Mouse (Mus musculus): ENCODE results near the gene Enpp3.
A peak's percentile ranks its signal among the peaks of the same experiment; 100 is the strongest.

The Enpp3 gene

GRCm38 (mm10) chr10:24842676-24843075 lies at the start of gene Enpp3:
TSS of gene Enpp3 (minus strand) at chr10:24842823.
- no peak for TF ChIP-seq GATA4 (IDR thresholded peaks at IDR 0.05; ENCODE audit: insufficient replicate concordance, low read length)

DNA sequence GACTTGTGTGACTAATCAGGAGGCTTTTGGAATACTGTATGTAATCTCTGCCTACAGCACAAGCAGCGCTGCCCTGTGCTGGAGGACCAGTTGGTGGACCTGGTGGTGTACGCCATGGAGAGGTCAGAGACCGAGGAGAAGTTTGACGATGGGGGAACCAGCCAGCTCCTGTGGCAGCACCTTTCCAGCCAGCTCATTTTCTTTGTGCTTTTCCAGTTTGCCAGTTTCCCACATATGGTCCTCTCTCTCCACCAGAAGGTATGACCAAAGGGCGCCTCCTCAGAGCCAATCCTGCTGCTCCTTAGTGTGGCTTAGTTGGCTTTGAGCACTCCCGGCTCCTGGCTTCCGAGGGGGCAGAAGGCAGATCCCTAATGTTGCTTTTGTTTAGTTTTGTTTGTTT lies 45.7 kb upstream of the Enpp3 start:
- no peak for TF ChIP-seq GATA4 (IDR thresholded peaks at IDR 0.05; ENCODE audit: insufficient replicate concordance, low read length)

GRCm38 (mm10) chr10:24886008-24886407 lies 43.4 kb upstream of the Enpp3 start:
- no peak for TF ChIP-seq GATA4 (IDR thresholded peaks at IDR 0.05; ENCODE audit: insufficient replicate concordance, low read length)

DNA sequence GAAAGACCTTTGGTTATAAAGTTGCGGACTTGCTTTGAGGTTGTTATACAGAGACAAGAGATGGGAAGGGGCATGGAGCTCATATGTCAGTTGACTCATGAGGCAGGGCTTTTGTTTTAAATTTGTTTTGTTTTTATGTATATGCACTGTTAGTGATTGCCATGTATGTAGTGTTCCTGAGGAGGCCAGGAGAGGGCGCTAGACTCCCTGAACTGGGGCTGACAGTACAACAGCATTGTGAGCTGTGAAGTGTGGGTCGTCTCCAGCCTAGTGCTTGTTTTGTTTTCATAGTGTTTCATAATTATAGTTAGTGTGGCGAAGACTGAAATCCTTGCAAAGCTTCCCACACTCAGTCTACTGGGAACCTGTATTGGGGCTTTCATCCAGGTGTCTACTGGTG lies 31.0 kb upstream of the Enpp3 start:
- no peak for TF ChIP-seq GATA4 (IDR thresholded peaks at IDR 0.05; ENCODE audit: insufficient replicate concordance, low read length)

DNA sequence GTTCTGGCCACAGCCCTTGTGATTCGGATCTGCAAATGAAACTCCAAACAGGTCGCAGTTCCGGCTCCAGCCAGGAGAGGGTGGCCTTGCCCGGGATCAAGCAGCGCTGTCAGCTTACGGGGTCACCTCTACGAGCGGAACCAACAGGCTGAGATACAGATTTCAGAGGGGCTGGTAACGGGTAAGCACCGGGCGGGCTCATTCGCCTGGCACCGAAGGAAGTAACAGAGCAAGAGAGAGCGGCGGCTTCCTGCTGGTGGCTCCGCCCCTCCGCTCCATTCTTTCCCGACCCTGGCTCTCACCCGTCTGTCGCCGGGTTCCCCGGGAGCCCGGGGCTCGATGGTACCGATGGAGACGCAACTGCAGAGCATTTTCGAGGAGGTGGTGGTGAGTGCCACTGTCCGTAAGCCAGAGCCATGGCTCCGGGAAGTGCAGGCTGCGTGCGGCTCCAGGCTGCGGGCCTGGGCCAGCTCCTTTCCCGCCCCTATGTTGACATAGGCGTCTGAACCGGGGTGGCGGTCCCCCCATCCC lies 27.2 kb upstream of the Enpp3 start, which contains the start of gene Med23:
Gene Med23, plus strand, starts transcription at position 227 of the 531 bp plus-strand sequence.
- peak; percentile 67; the same call in 1 of the 2 replicates for TF ChIP-seq GATA4 (IDR thresholded peaks at IDR 0.05; ENCODE audit: insufficient replicate concordance, low read length)

GRCm38 (mm10) chr10:24864434-24864833 lies 21.8 kb upstream of the Enpp3 start:
- TF ChIP-seq GATA4 (IDR thresholded peaks at IDR 0.05; ENCODE audit: insufficient replicate concordance, low read length) = no peak

DNA sequence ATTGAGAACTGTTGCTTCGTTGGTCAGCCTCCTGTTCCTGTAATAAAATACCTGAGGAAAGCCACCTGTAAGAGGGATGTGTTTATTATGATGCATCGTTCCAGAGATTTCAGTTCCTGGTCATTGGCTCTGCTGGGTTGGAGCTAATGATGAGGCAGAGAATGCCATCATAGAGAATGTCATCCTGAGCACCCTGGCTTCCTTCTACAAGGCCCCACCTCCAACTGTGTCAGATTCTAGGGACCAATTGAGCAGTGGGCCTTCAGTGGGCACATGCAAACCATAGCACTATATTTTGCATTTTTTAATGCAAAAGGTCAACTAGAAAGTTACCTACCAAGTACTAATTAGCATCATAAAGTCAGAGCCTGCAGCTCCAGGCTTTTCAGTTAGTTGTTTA lies 20.5 kb upstream of the Enpp3 start:
- TF ChIP-seq GATA4 (IDR thresholded peaks at IDR 0.05; ENCODE audit: insufficient replicate concordance, low read length) = no peak

GRCm38 (mm10) chr10:24841998-24842397 lies 625 bp downstream of the Enpp3 start:
- TF ChIP-seq GATA4 (IDR thresholded peaks at IDR 0.05; ENCODE audit: insufficient replicate concordance, low read length) = no peak

- no peak for TF ChIP-seq GATA4 (IDR thresholded peaks at IDR 0.05; ENCODE audit: insufficient replicate concordance, low read length)
Measured at GRCm38 (mm10) chr10:24840795-24841194, 1.8 kb downstream of the Enpp3 start.

GRCm38 (mm10) chr10:24836366-24837038 lies 6.1 kb downstream of the Enpp3 start:
- TF ChIP-seq GATA4 (IDR thresholded peaks at IDR 0.05; ENCODE audit: insufficient replicate concordance, low read length) = peak; percentile 48; the same call in 1 of the 2 replicates

DNA sequence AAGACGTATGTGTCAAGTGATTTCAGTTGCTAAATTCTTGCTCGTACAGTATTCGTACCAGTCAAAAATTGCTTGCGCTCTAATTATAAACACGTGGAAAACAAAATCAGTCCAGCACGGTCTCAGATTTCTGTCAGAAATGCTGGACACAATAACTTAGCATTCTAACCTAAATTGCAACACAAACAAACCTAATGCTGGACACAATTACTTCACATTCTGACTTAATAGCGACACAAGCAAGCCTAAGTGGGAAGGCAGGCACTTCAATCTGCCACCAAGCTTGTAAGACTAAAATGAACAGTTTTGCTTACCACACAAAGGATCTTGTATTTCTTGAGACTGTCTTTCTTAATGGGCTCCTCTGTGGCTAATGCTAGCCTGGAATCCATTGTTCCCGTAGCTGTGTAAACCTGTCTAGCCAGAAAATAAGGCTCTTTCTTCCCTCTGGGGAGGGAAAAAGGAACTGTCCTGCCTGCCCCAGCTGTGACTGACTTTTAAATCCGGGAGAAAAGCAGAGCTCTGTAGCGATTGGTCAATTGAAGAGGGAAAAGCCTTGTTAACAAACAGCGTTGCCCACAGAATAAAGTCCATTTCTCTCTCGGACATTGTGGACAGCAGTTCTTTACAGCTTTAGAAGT lies 6.8 kb downstream of the Enpp3 start:
- no peak for TF ChIP-seq GATA4 (IDR thresholded peaks at IDR 0.05; ENCODE audit: insufficient replicate concordance, low read length)

DNA sequence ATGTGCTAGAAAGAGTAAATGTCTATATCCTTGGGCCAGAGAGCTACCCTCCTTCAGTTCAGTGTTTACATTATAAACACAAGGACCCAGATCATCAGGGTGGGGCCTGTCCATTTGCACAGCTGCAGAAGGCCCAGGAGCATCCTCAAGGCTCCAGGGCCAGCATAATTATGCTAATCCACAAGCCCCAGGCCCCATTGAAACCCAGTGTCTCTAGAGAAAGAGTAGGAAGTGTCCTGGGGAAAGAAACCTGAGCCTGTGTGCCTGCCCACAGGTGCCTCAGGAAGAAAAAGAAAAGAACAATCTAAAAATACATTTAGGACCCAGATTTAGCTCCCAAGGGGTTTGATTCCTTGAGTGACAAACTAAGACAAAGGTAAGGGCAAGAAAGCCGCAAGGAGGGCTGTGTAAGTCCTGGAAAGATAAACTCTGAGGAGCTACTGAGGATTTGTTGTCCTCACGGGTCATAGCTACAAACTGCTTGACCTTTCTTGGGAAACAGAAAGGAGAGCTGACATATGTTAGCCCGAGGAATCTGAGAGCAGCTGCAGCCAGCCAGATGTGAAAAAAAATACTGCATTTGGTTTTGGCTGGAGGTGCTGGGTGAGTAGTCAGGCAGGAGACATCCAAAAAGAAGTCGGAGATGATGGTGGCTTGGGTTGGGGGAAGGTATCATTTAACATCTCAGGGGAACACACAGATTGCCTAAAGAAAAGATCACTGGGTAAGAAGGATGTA lies 7.8 kb downstream of the Enpp3 start:
- no peak for TF ChIP-seq GATA4 (IDR thresholded peaks at IDR 0.05; ENCODE audit: insufficient replicate concordance, low read length)

DNA sequence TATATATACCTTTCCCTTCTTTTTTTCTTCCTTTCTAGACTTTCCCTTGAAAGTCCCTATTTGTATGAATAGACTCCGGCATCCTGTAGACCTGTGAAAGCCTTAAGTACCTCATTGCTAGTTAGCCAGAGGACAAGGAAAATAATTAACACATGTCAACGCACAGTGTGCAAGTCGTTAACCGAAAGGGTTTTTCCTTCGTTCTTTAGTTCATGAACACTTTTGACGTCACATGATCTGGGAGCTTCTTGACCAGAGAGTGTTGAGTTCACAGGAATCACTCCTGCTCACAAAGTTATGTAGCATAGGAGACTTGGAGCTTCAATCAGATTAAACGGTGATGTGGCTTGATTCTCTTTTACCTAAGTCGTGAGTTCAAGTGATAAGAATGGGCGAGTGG lies 10.3 kb downstream of the Enpp3 start:
- TF ChIP-seq GATA4 (IDR thresholded peaks at IDR 0.05; ENCODE audit: insufficient replicate concordance, low read length) = no peak

GRCm38 (mm10) chr10:24831377-24832095 lies 11.1 kb downstream of the Enpp3 start:
- no peak for TF ChIP-seq GATA4 (IDR thresholded peaks at IDR 0.05; ENCODE audit: insufficient replicate concordance, low read length)

DNA sequence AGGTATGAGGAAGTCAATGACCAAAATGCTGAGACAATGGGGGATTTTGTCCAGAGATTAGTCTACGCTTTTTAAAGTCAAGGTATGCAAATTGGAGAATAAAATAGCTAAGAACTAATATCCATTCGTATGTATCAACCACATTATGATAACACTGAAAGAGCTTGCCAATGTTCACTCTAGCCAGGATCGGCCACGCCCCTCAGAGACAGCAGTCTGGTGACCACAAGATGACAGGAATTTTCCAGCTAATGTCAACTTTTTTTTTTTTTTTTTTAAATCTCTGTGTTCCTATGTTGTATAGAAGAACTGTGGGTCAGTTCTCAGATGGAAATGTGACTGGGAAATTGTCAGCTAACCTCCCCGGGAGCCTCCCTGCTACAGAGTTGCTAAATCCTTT lies 12.2 kb downstream of the Enpp3 start:
- no peak for TF ChIP-seq GATA4 (IDR thresholded peaks at IDR 0.05; ENCODE audit: insufficient replicate concordance, low read length)
